In genomic region chr7:128410708-128411413, GRCm38 (mm10) we compare ENCODE assay signal across 23 mouse cellular contexts. TPM values are rescaled to one million over a fixed set of nuclear protein-coding genes. Genes with fewer than 3 reads are reported as not detected.
DNase-seq lines count a peak whose midpoint lies in the region; ATAC-seq and TF ChIP-seq lines count a peak whose summit lies in the region.
"Had no signal": no experiment of that assay in that cellular context is flagged by ENCODE, and none has a peak within 500 bp of the region (broad histone marks: within the 10 kb centered on the region; RNA-seq: fewer than 3 reads in every experiment).

No protein-coding gene starts in this region.

- ATAC-seq in limb, embryonic 13.5 days (ENCODE audit: low FRiP score, low read depth) = 0 out of 2 replicates have a peak, but pooled peaks have one; percentile 40
- ATAC-seq in lung, postnatal 0 days = no peak
- peak; percentile 31; the same call in 1 of the 2 replicates for ATAC-seq in common myeloid progenitor, adult 5-6 weeks (replicated peaks; ENCODE audit: low read depth, poor library complexity, severe bottlenecking)
- ATAC-seq: inflammation-experienced regulatory T-cells, adult 6 months had no signal

- 55% methylated on average over 11 of the region's 11 CpGs for WGBS in limb, embryonic 13.5 days
- 88% methylated on average over 11 of the region's 11 CpGs for WGBS in limb, embryonic 10.5 days
- WGBS in lung, postnatal 0 days = 44% methylated on average over 11 of the region's 11 CpGs

- no peak for TF ChIP-seq EP300 in lung, postnatal 0 days (IDR thresholded peaks at IDR 0.05)

- no peak for TF ChIP-seq CTCF in lung, postnatal 0 days (IDR thresholded peaks at IDR 0.05)
- TF ChIP-seq CTCF in gastrocnemius, adult 2 months (IDR thresholded peaks at IDR 0.05) = no peak

- H3K27me3 ChIP-seq in limb, embryonic 13.5 days = peaks cover 23% of the 10 kb centered on the region
- peaks cover 21% of the 10 kb centered on the region for H3K27me3 ChIP-seq in limb, embryonic 10.5 days (ENCODE audit: low read depth, poor library complexity, severe bottlenecking)
- no peaks in the 10 kb centered on the region for H3K27me3 ChIP-seq in lung, postnatal 0 days (replicated peaks; ENCODE audit: insufficient read depth, low read length)

- H3K4me2 ChIP-seq in limb, embryonic 13.5 days (replicated peaks) = 0 out of 2 replicates have a peak overlapping the region, but pooled peaks have one; percentile 2
- no peak overlapping the region; the same call in 1 of the 2 replicates for H3K4me2 ChIP-seq in lung, postnatal 0 days (replicated peaks; ENCODE audit: low read depth, low read length)
- H3K4me2 ChIP-seq: embryonic facial prominence, embryonic 13.5 days; forebrain, embryonic 12.5 days; hindbrain, embryonic 14.5 days; midbrain, embryonic 11.5 days; neural tube, embryonic 15.5 days had no signal

- intact Hi-C loops in gastrocnemius, adult 2 months (cut with DNase I) = no loop called here

- peaks cover 15% of the 10 kb centered on the region for H3K4me1 ChIP-seq in limb, embryonic 13.5 days
- no peaks in the 10 kb centered on the region for H3K4me1 ChIP-seq in limb, embryonic 10.5 days
- no peaks in the 10 kb centered on the region for H3K4me1 ChIP-seq in lung, postnatal 0 days (ENCODE audit: insufficient read depth, low read depth, low read length)
- H3K4me1 ChIP-seq: embryonic facial prominence, embryonic 13.5 days; forebrain, embryonic 12.5 days; neural tube, embryonic 15.5 days had no signal

- no peaks in the 10 kb centered on the region for H3K36me3 ChIP-seq in limb, embryonic 13.5 days
- H3K36me3 ChIP-seq in limb, embryonic 10.5 days = no peaks in the 10 kb centered on the region
- no peaks in the 10 kb centered on the region for H3K36me3 ChIP-seq in lung, postnatal 0 days (ENCODE audit: insufficient read depth, low read length)
- H3K36me3 ChIP-seq: embryonic facial prominence, embryonic 13.5 days; forebrain, embryonic 12.5 days; neural tube, embryonic 15.5 days had no signal

- H3K9ac ChIP-seq in limb, embryonic 13.5 days = no peak overlapping the region
- no peak overlapping the region for H3K9ac ChIP-seq in lung, postnatal 0 days (replicated peaks; ENCODE audit: low read depth)
- H3K9ac ChIP-seq: embryonic facial prominence, embryonic 13.5 days; forebrain, embryonic 12.5 days; hindbrain, embryonic 14.5 days; neural tube, embryonic 15.5 days had no signal

- H3K27ac ChIP-seq in limb, embryonic 13.5 days = no peak overlapping the region
- H3K27ac ChIP-seq in limb, embryonic 10.5 days = no peak overlapping the region
- H3K27ac ChIP-seq in lung, postnatal 0 days (ENCODE audit: low read length) = no peak overlapping the region
- no peak overlapping the region for H3K27ac ChIP-seq in gastrocnemius, adult 2 months
- H3K27ac ChIP-seq: embryonic facial prominence, embryonic 13.5 days; forebrain, embryonic 12.5 days; hindbrain, embryonic 14.5 days; neural tube, embryonic 15.5 days had no signal

- DNase-seq in limb, embryonic 10.5 days (ENCODE audit: low spot score) = no peak
- peak; percentile 12 for DNase-seq in lung, postnatal 0 days (ENCODE audit: low spot score)
- no peak for DNase-seq in lung, postnatal 10 days
- peak; percentile 27 for DNase-seq in mesoderm, embryonic 11.5 days (ENCODE audit: low read depth, low spot score)
- no peak for DNase-seq in gastrocnemius, adult 2 months
- DNase-seq in urinary bladder, postnatal 4 days (ENCODE audit: low spot score in 2 of 2) = no peak
- DNase-seq: adrenal gland, postnatal 25 days; cerebellum, adult 11-12 months; cerebellum, postnatal 10 days; heart, postnatal 4 days; kidney, adult 8-10 months; kidney, postnatal 10 days; lung, postnatal 4 days; right cerebral cortex, postnatal 14 days had no signal

- no peaks in the 10 kb centered on the region for H3K9me3 ChIP-seq in limb, embryonic 13.5 days
- no peaks in the 10 kb centered on the region for H3K9me3 ChIP-seq in limb, embryonic 10.5 days (replicated peaks)
- H3K9me3 ChIP-seq in lung, postnatal 0 days (ENCODE audit: low read length) = no peaks in the 10 kb centered on the region
- H3K9me3 ChIP-seq: embryonic facial prominence, embryonic 13.5 days; forebrain, embryonic 12.5 days; neural tube, embryonic 15.5 days had no signal

- H3K4me3 ChIP-seq in limb, embryonic 13.5 days = no peak overlapping the region
- no peak overlapping the region for H3K4me3 ChIP-seq in limb, embryonic 10.5 days
- H3K4me3 ChIP-seq in lung, postnatal 0 days (ENCODE audit: low read depth, low read length) = no peak overlapping the region
- no peak overlapping the region for H3K4me3 ChIP-seq in gastrocnemius, adult 2 months
- H3K4me3 ChIP-seq: embryonic facial prominence, embryonic 13.5 days; erythroblast, embryonic 14.5 days; forebrain, embryonic 12.5 days; neural tube, embryonic 15.5 days had no signal

RNA-seq across cellular contexts. Expression of gene Rgs10, which starts 7.7 kb away (rescaled TPM):
- 12.7 and 14.2 TPM in 2 replicates for polyA plus RNA-seq in limb, embryonic 13.5 days (2015; fragmentation: Nextera tagmentation; extraction: Ambion mirVana)
- 2.7 and 3.5 TPM in 2 replicates for polyA plus RNA-seq in limb, embryonic 10.5 days (2016; fragmentation: Nextera tagmentation; extraction: Ambion mirVana)
- polyA plus RNA-seq in lung, postnatal 0 days (2015; fragmentation: Nextera tagmentation; extraction: Ambion mirVana) = 38.7 and 43.1 TPM in 2 replicates
- 92.0 and 99.6 TPM in 2 replicates for total RNA-seq in common myeloid progenitor, adult 5-6 weeks (2017)
- total RNA-seq in gastrocnemius, adult 2 months (2021) = 1 to 10 TPM; 2.0 to 4.8 TPM

RNA-seq across cellular contexts. Expression of gene Tial1, which starts 50.7 kb away (rescaled TPM):
- polyA plus RNA-seq in limb, embryonic 13.5 days (2015; fragmentation: Nextera tagmentation; extraction: Ambion mirVana) = 37.1 and 39.6 TPM in 2 replicates
- polyA plus RNA-seq in limb, embryonic 10.5 days (2016; fragmentation: Nextera tagmentation; extraction: Ambion mirVana) = 24.2 and 24.9 TPM in 2 replicates
- polyA plus RNA-seq in lung, postnatal 0 days (2015; fragmentation: Nextera tagmentation; extraction: Ambion mirVana) = 15.4 and 17.2 TPM in 2 replicates
- 80.4 and 90.6 TPM in 2 replicates for total RNA-seq in common myeloid progenitor, adult 5-6 weeks (2017)
- 10 to 100 TPM; 46.9 to 50.7 TPM for total RNA-seq in gastrocnemius, adult 2 months (2021)

Comparison
In these comparisons a context has a peak if more than half of its experiments do, and no peak if none do; other contexts are left out.
1. DNase-seq: peak in lung, postnatal 0 days (single experiment) and mesoderm, embryonic 11.5 days (single experiment); none in limb, embryonic 10.5 days (single experiment), lung, postnatal 10 days (single experiment), gastrocnemius, adult 2 months (single experiment) and urinary bladder, postnatal 4 days (0 of 2).